Mouse (Mus musculus): ENCODE data around the gene Sdk1.

DNA sequence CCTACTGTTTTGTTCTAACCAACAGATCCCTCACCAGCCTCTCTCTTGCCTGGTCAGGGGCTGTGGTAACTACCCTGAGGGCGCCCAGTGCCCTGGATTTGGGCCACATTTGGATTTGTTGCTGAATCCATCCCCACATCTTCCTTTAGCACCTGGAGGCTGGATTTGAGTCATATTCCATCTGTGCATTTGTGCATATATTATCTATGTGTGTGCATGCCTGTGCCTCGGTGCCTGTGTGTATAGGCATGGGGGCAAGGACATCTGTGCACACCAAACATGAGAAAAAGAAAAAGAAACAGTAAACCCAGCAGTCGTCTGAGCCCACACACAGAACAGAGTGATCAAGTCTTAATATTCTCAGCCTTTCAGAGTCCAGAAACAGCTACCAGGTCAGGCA, 752.9 kb downstream of the Sdk1 start:
- TF ChIP-seq CTCF (IDR thresholded peaks at IDR 0.05) (no peak), POLR2A (IDR thresholded peaks at IDR 0.05; ENCODE audit: insufficient read depth, low read depth, low read length) (no peak), EP300 (IDR thresholded peaks at IDR 0.05; ENCODE audit: insufficient read depth, low read depth, low read length) (no peak)

Data from heart, adult 2 months (tissue).